Comparison of ENCODE assay signal across 19 mouse cellular contexts in the genomic region with DNA sequence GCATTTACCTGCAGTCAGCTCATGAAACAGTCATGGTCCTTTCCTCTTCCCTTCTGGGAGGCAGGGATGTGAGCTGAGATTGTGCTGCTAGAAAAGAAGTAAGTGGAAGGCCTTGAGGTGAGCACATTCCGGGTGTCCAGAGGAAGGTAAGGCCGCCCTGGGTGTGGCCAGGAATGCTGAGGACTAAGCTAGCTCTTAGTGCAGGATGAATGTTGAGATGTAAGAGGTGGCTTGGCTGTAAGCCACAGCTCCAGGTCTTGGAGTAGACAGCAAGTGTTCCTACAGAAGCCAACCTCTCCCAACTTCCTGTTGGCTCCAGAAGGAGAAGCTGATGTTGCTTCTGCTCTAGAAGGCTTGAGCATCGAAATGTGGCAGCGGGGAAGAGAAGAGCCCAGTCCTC.
"Had no signal": no experiment of that assay in that cellular context is flagged by ENCODE, and none has a peak within 500 bp of the region (broad histone marks: within the 10 kb centered on the region; RNA-seq: fewer than 3 reads in every experiment).

No protein-coding gene starts in this region.

- H3K4me2 ChIP-seq: limb, embryonic 13.5 days; liver, embryonic 12.5 days; liver, embryonic 15.5 days; lung, embryonic 14.5 days; midbrain, embryonic 11.5 days; neural tube, embryonic 12.5 days; neural tube, embryonic 15.5 days had no signal

- ATAC-seq: intestine, postnatal 0 days; liver, embryonic 12.5 days had no signal

- H3K9ac ChIP-seq: limb, embryonic 13.5 days; liver, embryonic 12.5 days; liver, embryonic 15.5 days; lung, embryonic 14.5 days; neural tube, embryonic 12.5 days; neural tube, embryonic 15.5 days had no signal

- H3K4me1 ChIP-seq: limb, embryonic 13.5 days; liver, embryonic 12.5 days; liver, embryonic 15.5 days; neural tube, embryonic 12.5 days; neural tube, embryonic 15.5 days had no signal

- DNase-seq: kidney, adult 2 months; kidney, postnatal 25 days; liver; lung, embryonic 14.5 days; midbrain, embryonic 14.5 days; right cerebral cortex, adult 18-20 months; right cerebral cortex, postnatal 14 days; right cerebral cortex, postnatal 4 days; thymus, adult 18-20 months; thymus, postnatal 36 days had no signal

- H3K27ac ChIP-seq: kidney, postnatal 0 days; limb, embryonic 10.5 days; limb, embryonic 13.5 days; liver, embryonic 12.5 days; liver, embryonic 15.5 days; neural tube, embryonic 12.5 days; neural tube, embryonic 15.5 days had no signal

- H3K4me3 ChIP-seq: limb, embryonic 10.5 days; limb, embryonic 13.5 days; liver, embryonic 12.5 days; liver, embryonic 15.5 days; neural tube, embryonic 12.5 days; neural tube, embryonic 15.5 days had no signal

- H3K27me3 ChIP-seq: limb, embryonic 13.5 days; liver, embryonic 12.5 days; liver, embryonic 15.5 days; neural tube, embryonic 12.5 days; neural tube, embryonic 15.5 days had no signal

- H3K9me3 ChIP-seq: limb, embryonic 10.5 days; limb, embryonic 13.5 days; liver, embryonic 12.5 days; liver, embryonic 15.5 days; neural tube, embryonic 12.5 days; neural tube, embryonic 15.5 days had no signal

- H3K36me3 ChIP-seq: limb, embryonic 10.5 days; limb, embryonic 13.5 days; liver, embryonic 12.5 days; liver, embryonic 15.5 days; neural tube, embryonic 12.5 days; neural tube, embryonic 15.5 days had no signal
